Mouse (Mus musculus) cortical plate, adult 2 months (tissue): ENCODE data around the gene Ube2f.

ENCODE experiments used
- CTCF ChIP-seq: fragments of 200-500 bp; IDR thresholded peaks from 2 replicates; pipeline ENCODE4 v1.5.1; 2011; ENCODE audit warnings: mild to moderate bottlenecking, control low read depth, low read length; ENCODE audit not compliant: insufficient read depth; ENCODE audit errors: extremely low read depth
- POLR2A ChIP-seq: fragments of 200-500 bp; IDR thresholded peaks from 2 replicates; pipeline ENCODE4 v1.6.1; 2011; ENCODE audit warnings: mild to moderate bottlenecking, low read length, control low read depth; ENCODE audit not compliant: insufficient read depth; ENCODE audit errors: extremely low read depth

DNA sequence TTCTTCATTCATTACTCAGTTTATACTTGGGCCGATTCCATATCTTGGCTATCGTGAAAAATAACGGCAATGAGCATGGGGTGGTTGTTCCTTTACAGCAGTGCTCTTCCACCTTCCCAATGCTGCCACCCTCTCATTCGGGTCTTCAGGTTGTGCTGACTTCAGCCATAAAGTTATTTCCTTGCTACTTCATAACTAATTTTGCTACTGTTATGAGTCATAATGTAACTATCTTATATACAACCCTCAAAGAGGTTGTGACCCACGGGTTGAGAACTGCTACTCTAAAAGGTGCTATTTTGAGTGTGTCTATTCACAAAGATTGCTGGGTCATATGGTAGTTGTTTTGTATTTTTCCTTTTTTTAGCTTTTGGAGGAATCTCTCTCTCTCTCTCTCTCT lies 9.7 kb downstream of the Ube2f start:
- TF ChIP-seq CTCF (no peak), POLR2A (no peak)
